Mouse (Mus musculus) cortical plate, adult 2 months (tissue): ENCODE measurements around the gene Cd207. TPM values are rescaled to one million over a fixed set of nuclear protein-coding genes. Genes with fewer than 3 reads are reported as not detected.

Experiments used
- H3K27ac ChIP-seq: fragments of 200-500 bp; 2 replicates; pipeline ENCODE4 v1.5.1; 2012; ENCODE audit warnings: low read length, control low read depth, inconsistent platforms; ENCODE audit not compliant: insufficient read depth
- H3K4me1 ChIP-seq: fragments of 200-500 bp; 2 replicates; pipeline ENCODE4 v1.6.1; 2011; ENCODE audit warnings: low read length; ENCODE audit not compliant: control insufficient read depth, insufficient read depth
- H3K4me3 ChIP-seq: fragments of 200-500 bp; 2 replicates; pipeline ENCODE4 v1.5.1; 2011; ENCODE audit warnings: mild to moderate bottlenecking, low read length, control low read depth; ENCODE audit not compliant: insufficient read depth
- CTCF ChIP-seq: fragments of 200-500 bp; IDR thresholded peaks from 2 replicates; pipeline ENCODE4 v1.5.1; 2011; ENCODE audit warnings: mild to moderate bottlenecking, control low read depth, low read length; ENCODE audit not compliant: insufficient read depth; ENCODE audit errors: extremely low read depth
- POLR2A ChIP-seq: fragments of 200-500 bp; IDR thresholded peaks from 2 replicates; pipeline ENCODE4 v1.6.1; 2011; ENCODE audit warnings: mild to moderate bottlenecking, low read length, control low read depth; ENCODE audit not compliant: insufficient read depth; ENCODE audit errors: extremely low read depth
- polyA plus RNA-seq: library from polyadenylated mRNA; depleted of rRNA; stranded (reverse); fragments of >200 nt; gene quantifications from 2 replicates; pipeline ENCODE4 v1.2.3, GENCODE M21; 2012

Gene Cd207
- polyA plus RNA-seq, 1 experiment: not detected

DNA sequence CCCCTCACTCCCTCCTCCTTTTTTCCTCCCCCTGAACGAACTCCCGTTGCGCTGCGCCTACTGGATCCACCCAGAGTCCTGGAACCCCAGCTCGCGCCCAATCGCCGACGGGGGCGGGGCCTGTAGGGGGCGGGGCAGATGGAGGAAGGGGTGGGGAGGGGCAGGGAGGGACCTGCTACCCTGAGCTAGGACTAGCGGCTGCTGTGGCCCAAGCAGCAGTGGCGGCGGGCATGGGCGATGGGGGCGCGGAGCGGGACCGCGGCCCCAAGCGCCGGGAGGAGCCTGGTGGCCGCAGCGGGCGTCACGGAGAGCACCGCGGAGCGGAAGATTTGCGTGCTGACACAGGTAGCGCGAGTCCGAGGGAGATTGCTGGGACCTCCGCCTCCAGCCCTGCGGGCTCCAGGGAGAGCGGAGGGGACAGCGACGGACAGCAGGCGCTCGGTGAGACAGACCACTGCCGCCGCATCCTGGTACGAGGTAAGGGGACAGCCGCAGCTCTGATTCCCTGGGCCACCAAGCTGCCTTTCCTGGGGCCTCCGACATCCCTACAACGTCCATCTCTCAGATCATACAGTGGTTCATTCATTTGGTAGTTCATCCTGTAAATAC is 33.5 kb upstream of the Cd207 start, which contains the start of gene Vax2:
Gene Vax2 (plus strand): TSS at position 198 of the 609 bp plus-strand sequence.
- no peak for TF ChIP-seq CTCF
- no peak for TF ChIP-seq POLR2A
- Histone ChIP-seq H3K4me3 (no peak within 1 kb of the TSS), H3K4me1 (no peaks in the 10 kb centered on the region), H3K27ac (no peak within 1 kb of the TSS)

DNA sequence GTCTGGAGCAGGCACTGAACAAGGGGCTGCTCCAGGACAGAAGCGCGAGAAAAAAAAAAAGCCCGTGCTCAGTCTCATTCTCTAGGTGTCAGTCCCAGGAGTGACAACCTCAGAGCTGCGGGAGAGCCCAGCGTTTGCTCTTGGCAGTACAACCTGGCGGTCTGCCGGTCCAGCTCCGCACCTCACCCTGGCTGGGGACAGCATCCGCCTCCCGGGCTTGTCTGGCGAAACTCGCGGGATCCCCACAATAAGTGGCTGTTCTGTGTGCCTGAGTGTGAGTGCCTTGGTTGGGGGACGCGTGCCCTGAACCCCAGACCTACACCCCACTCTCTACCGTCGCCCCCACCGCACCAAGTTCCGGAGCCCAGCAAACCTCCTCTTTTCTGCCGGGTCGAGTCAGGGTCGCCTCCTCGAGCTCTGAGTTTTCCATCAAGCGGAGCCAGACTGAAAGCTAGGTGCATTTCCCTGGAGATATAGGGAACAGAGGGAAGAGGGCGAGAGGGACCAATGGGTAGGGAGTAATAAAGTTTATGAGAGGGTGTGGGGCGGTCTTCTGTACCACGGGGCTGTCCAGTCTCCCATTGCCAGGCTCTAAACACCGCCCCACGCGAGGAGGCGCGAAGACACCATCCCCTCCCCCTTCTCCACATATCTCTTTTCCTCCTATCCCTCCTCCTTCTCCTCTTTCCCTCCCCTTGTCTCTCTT is 32.9 kb upstream of the Cd207 start:
- no peak overlapping the region for H3K27ac ChIP-seq
- TF ChIP-seq CTCF: no peak
- no peak for TF ChIP-seq POLR2A
- no peaks in the 10 kb centered on the region for H3K4me1 ChIP-seq
- H3K4me3 ChIP-seq: no peak overlapping the region

DNA sequence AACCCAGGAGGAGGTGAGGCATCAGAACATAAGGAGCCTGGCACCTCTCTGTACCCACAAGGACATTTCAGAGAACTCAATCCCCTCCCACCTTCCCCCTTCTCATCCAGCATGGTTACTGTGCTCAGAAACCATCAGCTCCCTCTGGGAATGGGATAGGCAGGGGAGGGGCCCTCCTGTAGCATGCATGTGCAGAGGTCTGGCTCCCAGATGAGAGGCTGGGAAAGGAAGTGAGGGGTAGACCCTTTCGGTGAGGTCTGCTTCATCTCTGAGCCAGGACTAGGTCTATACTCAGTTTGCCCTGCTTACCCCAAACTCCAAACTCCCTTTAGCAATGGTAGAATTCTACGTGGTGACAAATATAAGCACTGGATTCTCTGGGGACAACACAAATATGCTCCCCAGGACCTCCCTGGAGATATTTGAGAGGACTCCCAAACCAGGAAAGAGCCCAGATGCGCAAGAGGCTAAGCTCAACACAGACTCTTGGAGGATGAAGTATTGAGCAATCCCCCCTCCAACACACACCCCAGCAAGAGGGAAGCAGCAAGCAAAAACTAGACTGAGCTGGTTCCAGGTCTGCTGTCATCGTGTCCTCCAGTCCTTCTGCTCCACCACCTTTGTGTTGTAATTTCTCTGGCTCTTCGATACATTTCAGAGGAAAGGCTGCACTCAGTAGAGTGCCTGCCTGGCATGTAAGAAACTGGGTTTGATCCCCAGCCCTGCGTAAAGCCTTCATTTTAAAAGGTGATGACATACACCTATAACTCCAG is 30.3 kb upstream of the Cd207 start:
- Histone ChIP-seq H3K4me1 (no peaks in the 10 kb centered on the region), H3K27ac (no peak overlapping the region), H3K4me3 (no peak overlapping the region)
- TF ChIP-seq CTCF (no peak), POLR2A (no peak)

DNA sequence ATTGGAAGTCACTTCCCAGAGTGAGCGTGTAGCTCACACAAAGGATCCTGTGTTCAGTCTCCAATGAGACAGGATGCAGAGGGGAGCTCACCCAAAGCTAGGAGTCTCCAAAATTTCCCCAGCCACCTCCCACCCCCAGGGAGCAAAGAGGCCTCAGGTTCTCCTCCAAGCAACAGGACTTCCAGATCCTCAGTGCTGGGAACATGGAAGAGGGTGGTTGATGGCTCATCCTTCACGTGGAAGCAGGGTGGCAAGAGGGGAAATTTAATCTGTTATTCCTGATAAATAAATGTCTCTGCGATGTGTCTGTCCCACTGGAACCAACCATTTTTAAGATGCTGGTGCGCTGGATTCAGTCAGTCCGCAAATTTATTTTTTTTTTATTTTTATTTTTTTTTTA is 27.0 kb upstream of the Cd207 start:
- no peak overlapping the region for H3K4me3 ChIP-seq
- H3K4me1 ChIP-seq: no peaks in the 10 kb centered on the region
- no peak for TF ChIP-seq CTCF

DNA sequence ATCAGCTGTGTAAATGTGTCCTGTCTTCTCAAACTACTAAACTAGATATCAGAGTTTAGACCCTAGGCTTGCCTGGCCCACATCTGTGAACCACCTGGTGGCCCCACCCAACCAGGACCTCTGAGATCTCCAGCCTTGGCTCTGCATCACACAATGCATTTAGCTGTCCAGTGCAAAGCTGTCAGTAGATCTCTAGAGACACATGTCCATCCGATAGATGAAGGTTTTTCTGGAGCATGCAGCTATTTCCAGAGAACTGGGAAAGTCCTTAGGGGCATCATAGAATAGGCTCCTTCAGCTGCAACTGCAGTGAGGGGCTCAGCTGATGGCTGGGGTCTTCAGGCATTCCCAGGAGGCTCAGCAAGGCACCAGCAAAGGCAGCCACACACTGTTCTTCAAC is 26.6 kb upstream of the Cd207 start:
- Histone ChIP-seq H3K4me3 (no peak overlapping the region), H3K4me1 (no peaks in the 10 kb centered on the region), H3K27ac (no peak overlapping the region)
- TF ChIP-seq POLR2A: no peak
- TF ChIP-seq CTCF: no peak

More for the DNA sequence above, 27.0 kb upstream of the Cd207 start:
- H3K27ac ChIP-seq: no peak overlapping the region

DNA sequence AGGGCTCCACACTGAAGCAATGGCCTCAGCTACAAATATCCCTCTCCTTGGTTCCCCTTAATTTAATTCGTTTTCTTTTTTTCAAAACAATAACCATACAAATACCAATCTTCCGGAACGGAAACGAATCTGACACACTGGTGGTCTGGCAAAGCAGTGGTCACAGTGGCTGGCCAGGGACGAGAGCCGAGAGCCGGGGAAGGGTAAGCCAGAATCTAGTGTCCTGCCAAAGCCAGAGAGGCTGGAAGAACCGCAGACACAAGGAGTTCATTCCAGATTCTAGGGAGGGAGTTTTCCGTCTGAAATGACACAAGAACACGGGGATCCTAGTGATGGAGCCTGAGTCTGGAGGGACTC is 26.0 kb upstream of the Cd207 start:
- TF ChIP-seq CTCF: no peak
- TF ChIP-seq POLR2A: no peak
- Histone ChIP-seq H3K4me3 (no peak overlapping the region), H3K4me1 (no peaks in the 10 kb centered on the region), H3K27ac (no peak overlapping the region)

DNA sequence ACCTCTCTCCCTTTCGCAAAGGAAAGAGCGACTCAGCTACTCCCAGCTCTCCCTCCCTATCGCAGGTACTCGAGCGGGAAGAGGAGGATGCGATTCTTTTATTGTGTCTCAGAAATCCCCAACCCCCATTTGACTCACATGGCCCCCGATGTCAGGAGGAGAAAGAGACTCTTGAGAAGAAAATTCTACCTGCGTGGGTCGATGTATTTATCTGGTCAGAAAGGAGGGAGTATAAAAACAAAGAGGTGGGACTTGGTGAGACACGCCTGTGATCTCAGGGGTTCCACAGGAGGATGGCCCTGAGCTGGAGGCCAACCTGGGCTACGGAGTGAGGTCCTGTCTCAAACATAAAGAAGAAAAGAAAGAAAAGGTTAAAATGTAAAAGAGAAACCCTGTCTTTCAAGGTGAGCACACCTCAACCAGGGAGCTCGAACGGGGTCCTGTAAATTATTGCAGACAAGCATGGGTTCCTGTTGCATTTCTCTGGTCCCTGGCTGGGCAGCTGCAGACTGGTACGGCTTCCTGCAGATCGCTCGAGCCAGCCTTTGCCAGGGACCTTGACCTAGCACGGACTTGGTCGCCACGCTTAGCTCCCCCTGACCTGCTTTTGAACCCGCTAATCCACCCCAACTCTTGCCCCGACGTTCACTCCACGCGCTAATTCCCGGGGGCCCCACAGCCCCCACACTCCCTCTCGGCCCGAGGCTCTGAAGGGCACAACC is 25.5 kb upstream of the Cd207 start:
- TF ChIP-seq POLR2A (no peak), CTCF (no peak)
- no peak overlapping the region for H3K4me3 ChIP-seq

DNA sequence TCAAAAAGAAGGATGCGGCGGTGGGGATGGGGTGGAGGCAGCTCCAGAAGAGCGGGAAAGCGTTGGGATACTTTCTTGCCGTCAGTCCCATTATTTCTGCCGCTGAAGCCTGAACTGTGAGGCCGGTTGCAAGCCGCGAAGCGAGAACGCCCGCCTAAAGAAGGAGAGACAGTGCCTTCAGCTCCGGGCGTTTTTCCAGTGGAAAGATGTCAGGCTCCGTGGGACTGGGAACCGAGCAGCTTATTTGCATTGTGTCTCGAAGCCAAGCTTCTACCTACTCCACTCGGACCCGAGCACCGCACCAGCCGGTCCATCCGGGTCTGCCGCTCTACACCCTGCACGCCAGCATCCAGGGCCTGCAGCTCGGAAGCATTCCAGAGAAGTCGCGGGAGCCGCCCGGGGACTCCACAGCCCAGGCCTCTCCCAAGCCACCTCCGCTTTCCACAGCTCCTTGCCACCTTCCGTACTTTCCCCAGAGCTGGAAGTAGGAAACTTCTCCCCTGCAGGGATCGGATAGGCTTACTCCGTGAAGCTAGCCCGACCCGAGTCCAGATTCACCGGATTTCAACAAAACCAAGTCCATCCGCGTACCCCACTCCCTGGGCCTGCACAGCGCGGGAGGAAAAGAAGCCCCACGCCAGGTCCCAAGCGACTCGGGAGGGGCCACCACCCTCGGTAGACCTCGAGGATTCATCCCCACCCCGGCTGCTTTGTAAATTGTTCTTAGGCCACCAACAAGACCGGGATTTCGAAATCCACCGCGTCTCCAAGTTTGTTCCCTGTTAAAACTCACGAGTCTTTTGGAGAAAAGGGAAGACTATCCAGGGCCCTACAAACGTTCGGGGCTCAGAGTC is 24.7 kb upstream of the Cd207 start:
- no peaks in the 10 kb centered on the region for H3K4me1 ChIP-seq
- TF ChIP-seq POLR2A (no peak), CTCF (no peak)
- no peak overlapping the region for H3K4me3 ChIP-seq
- no peak overlapping the region for H3K27ac ChIP-seq

More for the DNA sequence above, 25.5 kb upstream of the Cd207 start:
- H3K27ac ChIP-seq: no peak overlapping the region
- H3K4me1 ChIP-seq: no peaks in the 10 kb centered on the region
